Mouse (Mus musculus) heart, embryonic 12.5 days (tissue): ENCODE measurements at regions not wholly inside any gene's neighbourhood (a gene's known extent, or its start where the extent isn't known, plus 50 kb on each side); places are given as distances from the start of the nearest gene placed in this dataset.

ENCODE experiments used
- ATAC-seq: fragments of 200-750 bp; cut with Nextera tagmentation; 2 replicates; pipeline ENCODE4 v1.8.0; 2017; ENCODE audit warnings: moderate TSS enrichment, moderate library complexity; ENCODE audit not compliant: insufficient number of reproducible peaks, low FRiP score
- H3K27ac ChIP-seq: fragments of 300-500 bp; sonication (generic); 2 replicates; pipeline ENCODE4 v1.5.1; 2016; ENCODE audit warnings: mild to moderate bottlenecking, moderate library complexity; ENCODE audit not compliant: poor library complexity, severe bottlenecking
- H3K27me3 ChIP-seq: fragments of 300-500 bp; sonication (generic); replicated peaks from 2 replicates; pipeline ENCODE4 v1.6.1; 2016; ENCODE audit warnings: mild to moderate bottlenecking, moderate library complexity
- H3K36me3 ChIP-seq: fragments of 300-500 bp; sonication (generic); 2 replicates; pipeline ENCODE4 v1.6.1; 2016; ENCODE audit warnings: mild to moderate bottlenecking, moderate library complexity
- H3K4me1 ChIP-seq: fragments of 300-500 bp; sonication (generic); replicated peaks from 2 replicates; pipeline ENCODE4 v1.6.1; 2016; ENCODE audit warnings: mild to moderate bottlenecking
- H3K4me2 ChIP-seq: fragments of 300-500 bp; sonication (generic); 2 replicates; pipeline ENCODE4 v1.6.1; 2016; ENCODE audit warnings: mild to moderate bottlenecking, moderate library complexity
- H3K4me3 ChIP-seq: fragments of 300-500 bp; sonication (generic); 2 replicates; pipeline ENCODE4 v1.5.1; 2016; ENCODE audit warnings: mild to moderate bottlenecking
- H3K9ac ChIP-seq: fragments of 300-500 bp; sonication (generic); 2 replicates; pipeline ENCODE4 v1.6.1; 2016; ENCODE audit warnings: mild to moderate bottlenecking, moderate library complexity
- H3K9me3 ChIP-seq: fragments of 300-500 bp; sonication (generic); replicated peaks from 2 replicates; pipeline ENCODE4 v1.6.1; 2016; ENCODE audit warnings: mild to moderate bottlenecking, moderate library complexity
- WGBS: fragments of 180-500 bp; shearing (Covaris S2); methylation state at CpG from one replicate; pipeline ENCODE4 v1.1.7; 2016; 5-methylcytosine and 5-hydroxymethylcytosine counted together

DNA sequence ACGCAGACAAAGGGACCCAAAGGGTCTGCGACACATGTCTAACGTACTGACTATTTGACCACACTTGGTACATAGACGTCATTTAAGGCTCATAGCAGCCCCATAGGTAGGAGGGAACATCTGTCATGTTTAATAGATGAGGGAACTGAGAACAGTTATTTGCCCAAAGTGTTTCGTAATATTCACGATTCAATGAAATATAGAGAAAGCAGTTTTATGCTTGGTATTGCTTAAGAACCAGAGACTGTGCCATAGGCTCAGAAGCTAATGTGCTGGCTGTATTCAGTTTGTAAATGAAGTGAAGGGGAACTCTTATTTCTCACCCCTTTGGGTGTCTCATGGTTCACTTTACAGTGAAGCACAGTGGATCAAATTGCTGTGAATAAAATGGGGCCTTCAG, 65.7 kb upstream of the Plxnc1 start:
- Histone ChIP-seq H3K4me2 (no peak overlapping the region), H3K27ac (no peak overlapping the region), H3K9ac (no peak overlapping the region), H3K36me3 (no peaks in the 10 kb centered on the region), H3K9me3 (peaks cover 4% of the 10 kb centered on the region; the same call in 1 of the 2 replicates), H3K27me3 (no peaks in the 10 kb centered on the region), H3K4me1 (peaks cover 13% of the 10 kb centered on the region; the same call in 1 of the 2 replicates), H3K4me3 (no peak overlapping the region)
- WGBS = 87% methylated on average over 6 of the region's 6 CpGs
- no peak for ATAC-seq

DNA sequence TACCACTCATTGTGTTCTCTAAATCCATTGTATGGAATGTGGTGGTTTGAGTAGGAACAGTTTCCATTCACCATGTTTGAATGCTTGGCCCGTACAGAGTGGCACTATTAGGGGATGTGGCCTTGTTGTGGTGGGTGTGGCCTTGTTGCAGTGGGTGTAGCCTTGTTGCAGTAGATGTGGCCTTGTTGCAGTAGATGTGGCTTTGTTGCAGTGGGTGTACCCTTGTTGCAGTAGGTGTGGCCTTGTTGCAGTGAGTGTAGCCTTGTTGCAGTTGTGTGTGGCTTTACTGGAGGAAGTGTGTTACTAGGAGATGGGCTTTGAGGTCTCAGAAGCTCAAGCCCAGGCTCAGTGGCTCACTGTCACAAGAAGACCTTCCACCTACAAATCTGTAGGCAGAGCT, 64.4 kb upstream of the Plxnc1 start:
- Histone ChIP-seq H3K27ac (no peak overlapping the region), H3K36me3 (no peaks in the 10 kb centered on the region), H3K4me1 (peaks cover 13% of the 10 kb centered on the region; the same call in 1 of the 2 replicates), H3K4me2 (no peak overlapping the region), H3K4me3 (no peak overlapping the region), H3K9me3 (peaks cover 6% of the 10 kb centered on the region; the same call in 1 of the 2 replicates), H3K9ac (no peak overlapping the region), H3K27me3 (no peaks in the 10 kb centered on the region)
- WGBS = 68% methylated on average over 1 of the region's 1 CpGs
- ATAC-seq = no peak

DNA sequence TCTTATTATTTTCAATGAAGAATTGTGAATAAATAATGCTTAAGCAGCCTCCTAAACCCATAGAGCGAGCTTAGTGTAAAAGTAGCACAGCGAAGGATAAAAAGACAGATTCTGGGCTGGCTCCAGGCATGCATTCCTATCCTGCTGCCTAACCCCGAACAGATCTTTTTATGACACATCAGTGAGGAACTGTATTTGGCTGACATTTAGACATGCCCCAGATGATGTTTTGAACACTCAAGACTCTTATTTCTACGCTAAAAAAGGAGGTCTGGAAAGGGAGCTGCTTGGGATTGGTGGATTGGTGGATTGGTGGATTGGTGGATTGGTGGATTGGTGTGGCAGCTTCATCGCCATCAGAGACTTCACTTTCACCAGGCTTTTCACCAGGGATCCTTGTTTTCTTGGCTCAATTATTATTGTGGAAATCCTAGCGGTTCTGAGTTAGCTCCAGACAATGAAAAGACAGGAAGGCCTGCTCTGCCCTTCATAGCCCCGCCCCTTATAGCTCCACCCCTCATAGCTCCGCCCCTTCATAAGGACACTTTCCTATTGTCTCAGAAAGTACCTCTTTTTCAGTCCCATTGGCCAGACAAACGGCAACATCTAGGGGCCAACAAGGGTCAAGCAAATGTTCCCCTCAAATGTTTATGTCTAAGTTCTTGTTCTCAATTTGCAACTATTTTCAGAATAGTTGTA, 59.6 kb upstream of the Plxnc1 start:
- Histone ChIP-seq H3K27ac (0 out of 2 replicates have a peak overlapping the region, but pooled peaks have one; percentile 19), H3K4me2 (no peak overlapping the region), H3K4me3 (no peak overlapping the region), H3K4me1 (no peaks in the 10 kb centered on the region), H3K27me3 (no peaks in the 10 kb centered on the region), H3K9ac (no peak overlapping the region), H3K36me3 (no peaks in the 10 kb centered on the region), H3K9me3 (peaks cover 6% of the 10 kb centered on the region; the same call in 1 of the 2 replicates)
- ATAC-seq = no peak
- WGBS = 72% methylated on average over 9 of the region's 9 CpGs

DNA sequence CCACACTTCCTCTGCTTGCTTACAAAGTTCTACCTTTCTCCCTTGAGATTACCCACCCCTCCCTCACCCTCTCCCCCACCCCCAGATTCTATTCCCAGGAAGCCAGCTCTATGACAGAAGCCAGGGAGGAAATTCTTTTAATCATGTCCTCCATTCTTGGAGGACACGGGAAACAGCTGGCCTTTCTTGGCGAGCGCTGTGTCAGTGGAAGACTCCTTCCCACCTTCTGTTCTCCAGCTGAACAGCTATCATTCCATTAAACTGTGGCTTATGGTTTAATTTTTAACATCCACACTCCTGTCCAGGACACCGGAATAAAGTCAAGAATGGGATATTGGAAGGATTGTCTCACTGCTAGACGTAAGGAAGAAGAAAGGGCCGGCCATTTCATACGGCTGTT, 59.0 kb upstream of the Plxnc1 start:
- Histone ChIP-seq H3K27ac (0 out of 2 replicates have a peak overlapping the region, but pooled peaks have one; percentile 19), H3K9ac (no peak overlapping the region), H3K4me2 (no peak overlapping the region), H3K9me3 (peaks cover 6% of the 10 kb centered on the region; the same call in 1 of the 2 replicates), H3K36me3 (no peaks in the 10 kb centered on the region), H3K4me3 (no peak overlapping the region), H3K27me3 (no peaks in the 10 kb centered on the region), H3K4me1 (no peaks in the 10 kb centered on the region)
- no peak for ATAC-seq
- WGBS = 75% methylated on average over 7 of the region's 7 CpGs

DNA sequence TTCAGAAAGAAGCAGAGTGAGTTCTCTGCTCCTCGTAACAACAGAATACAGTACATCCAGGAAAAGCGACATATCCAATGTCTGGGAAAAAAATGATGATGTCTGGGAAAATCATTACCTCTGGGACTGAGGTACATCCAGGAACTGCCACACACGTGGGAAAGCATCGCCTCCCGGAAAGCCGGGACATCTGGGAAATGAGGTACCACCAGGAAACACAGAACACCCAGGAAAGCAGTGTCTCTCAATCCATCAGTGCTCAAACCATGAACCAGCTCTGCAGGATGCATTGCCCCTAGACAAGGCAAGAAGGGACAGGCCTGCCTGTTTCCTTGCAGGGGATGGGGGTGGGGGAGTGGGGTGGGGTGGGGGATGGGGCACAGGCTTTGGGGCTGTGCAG, 57.0 kb upstream of the Plxnc1 start:
- WGBS = 73% methylated on average over 6 of the region's 6 CpGs
- H3K9ac ChIP-seq = no peak overlapping the region
- no peaks in the 10 kb centered on the region for H3K4me1 ChIP-seq
- H3K27me3 ChIP-seq = no peaks in the 10 kb centered on the region
- H3K9me3 ChIP-seq = peaks cover 6% of the 10 kb centered on the region; the same call in 1 of the 2 replicates
- no peaks in the 10 kb centered on the region for H3K36me3 ChIP-seq
- H3K4me3 ChIP-seq = no peak overlapping the region
- ATAC-seq = no peak
- no peak overlapping the region for H3K4me2 ChIP-seq
- H3K27ac ChIP-seq = no peak overlapping the region

DNA sequence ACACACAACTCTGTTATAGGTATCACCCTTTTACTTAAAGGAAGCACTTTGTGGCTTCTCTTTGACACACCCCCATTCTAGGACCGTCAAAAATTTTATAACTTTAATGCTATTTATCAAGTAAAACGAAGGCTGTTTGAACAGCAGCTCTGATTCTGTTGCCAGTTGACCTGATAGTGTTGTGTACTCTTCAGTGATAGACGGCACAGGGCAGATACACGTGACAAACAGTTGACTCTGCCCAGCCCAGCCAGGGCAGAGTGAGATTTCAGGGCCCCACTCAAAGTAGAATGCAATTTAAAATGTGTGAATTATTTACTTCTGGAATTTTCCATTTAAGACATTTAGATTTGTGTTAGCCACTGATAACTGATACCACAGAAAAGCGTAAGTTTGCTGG, 55.1 kb upstream of the Plxnc1 start:
- Histone ChIP-seq H3K4me2 (no peak overlapping the region), H3K4me3 (no peak overlapping the region), H3K27ac (no peak overlapping the region), H3K4me1 (no peaks in the 10 kb centered on the region), H3K9ac (no peak overlapping the region), H3K36me3 (no peaks in the 10 kb centered on the region), H3K9me3 (0 out of 2 replicates have a peak, but pooled peaks cover under 1% of the 10 kb centered on the region), H3K27me3 (no peaks in the 10 kb centered on the region)
- ATAC-seq = no peak
- 78% methylated on average over 5 of the region's 5 CpGs for WGBS
